Mouse (Mus musculus) heart, postnatal 4 days (tissue): ENCODE results near the gene Atp2b2. TPM values are rescaled to one million over a fixed set of nuclear protein-coding genes. Genes with fewer than 3 reads are reported as not detected.

Source experiments
- DNase-seq: peaks from one replicate; pipeline ENCODE4 v3.0.0; 2021
- microRNA-seq, 2 experiments: library from miRNA; unstranded; fragments of <30 nt; microRNA quantifications; one replicate each; pipeline ENCODE4 v1.2.0; 2021 to 2022
- total RNA-seq, 2 experiments: library from RNA; stranded (reverse); gene quantifications; 2 replicates each; pipeline ENCODE4 v1.2.3; 2021

Gene Atp2b2
- total RNA-seq, 2 experiments from 2014 or later, result 0.88 to 1.2 TPM

DNA sequence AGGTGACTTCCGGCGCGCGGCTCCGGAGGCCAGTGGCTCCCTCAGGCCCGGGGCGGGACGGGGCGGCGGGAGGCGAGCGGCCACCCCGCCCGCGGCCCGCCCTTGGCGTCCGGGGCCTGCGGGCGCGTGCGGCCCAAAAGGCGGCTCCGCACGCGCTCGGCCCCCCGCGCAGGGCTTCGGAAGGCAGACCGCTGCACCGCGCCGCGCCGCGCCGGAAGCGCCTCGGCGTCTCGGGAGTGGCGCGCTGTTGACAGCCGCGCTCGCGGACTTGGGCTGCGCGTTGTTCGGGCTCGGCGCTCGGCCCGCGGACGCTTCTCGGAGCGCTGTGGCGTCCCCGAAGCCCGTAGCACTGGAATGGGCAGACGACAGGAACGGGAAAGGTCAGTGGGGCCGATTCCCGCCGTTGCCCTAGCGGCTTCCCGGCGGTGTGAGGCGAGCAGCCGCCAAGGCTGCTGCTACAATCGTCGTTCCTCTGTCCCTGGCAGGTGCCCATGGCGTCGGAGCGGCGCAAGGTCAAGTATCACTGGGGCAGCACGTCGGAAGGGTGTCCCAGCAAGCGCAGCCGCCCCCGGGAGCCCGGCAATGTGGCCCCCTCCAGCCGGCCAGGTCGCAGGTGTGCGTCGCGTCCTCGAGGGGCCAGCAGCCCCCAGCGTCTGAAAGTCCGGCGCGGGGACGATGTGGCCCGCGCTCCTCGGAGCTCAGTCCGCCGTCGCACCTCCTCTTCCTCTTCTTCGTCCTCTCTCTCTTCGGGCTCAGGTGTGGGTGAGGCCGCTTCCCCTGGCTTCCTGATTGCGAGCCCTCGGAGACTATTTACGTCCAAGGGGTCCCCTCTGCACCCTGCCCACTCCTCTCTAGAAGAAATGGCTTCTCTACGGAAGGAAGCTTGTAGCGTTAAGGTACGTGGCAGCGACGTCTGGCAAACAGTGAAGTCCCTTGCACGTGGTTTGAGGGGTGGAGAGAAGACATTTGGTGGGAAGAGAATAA lies 344.9 kb downstream of the Atp2b2 start:
- DNase-seq, result peak; percentile 48

DNA sequence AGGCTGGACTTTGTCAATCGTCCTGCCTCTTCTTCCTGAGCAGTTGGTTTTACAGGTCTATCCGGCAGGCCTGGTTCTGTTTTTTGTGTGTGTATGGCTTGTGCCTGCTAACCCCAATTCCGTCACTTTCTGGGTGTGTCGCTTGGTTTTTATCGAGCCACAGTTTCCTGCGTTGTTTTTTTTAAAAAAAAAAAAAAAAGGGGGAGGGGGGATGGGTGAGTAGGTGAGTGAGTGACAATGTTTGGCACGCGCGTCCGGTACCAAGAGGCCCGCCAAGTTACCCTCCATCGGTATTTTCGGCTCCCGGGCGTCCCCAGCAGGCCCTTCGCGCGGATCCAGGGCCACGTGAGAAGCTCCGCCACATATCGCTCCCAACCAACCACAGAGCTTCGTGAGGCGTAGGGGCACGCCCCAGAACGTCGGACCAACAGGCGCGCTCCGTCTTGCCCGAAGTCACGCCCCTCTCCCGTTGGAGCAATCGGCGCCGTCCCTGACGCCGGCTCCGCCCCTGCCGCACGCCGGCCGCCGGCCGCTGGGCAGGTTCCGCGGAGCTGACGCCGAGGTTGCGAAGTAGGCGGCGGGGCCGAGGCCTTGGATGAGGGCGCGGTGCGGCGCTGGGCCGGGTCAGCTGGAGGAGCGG lies 345.7 kb downstream of the Atp2b2 start, which contains the start of gene Tatdn2:
TSS of gene Tatdn2 (plus strand) at position 469 of the 640 bp plus-strand sequence.
- DNase-seq, result peak; percentile 96

DNA sequence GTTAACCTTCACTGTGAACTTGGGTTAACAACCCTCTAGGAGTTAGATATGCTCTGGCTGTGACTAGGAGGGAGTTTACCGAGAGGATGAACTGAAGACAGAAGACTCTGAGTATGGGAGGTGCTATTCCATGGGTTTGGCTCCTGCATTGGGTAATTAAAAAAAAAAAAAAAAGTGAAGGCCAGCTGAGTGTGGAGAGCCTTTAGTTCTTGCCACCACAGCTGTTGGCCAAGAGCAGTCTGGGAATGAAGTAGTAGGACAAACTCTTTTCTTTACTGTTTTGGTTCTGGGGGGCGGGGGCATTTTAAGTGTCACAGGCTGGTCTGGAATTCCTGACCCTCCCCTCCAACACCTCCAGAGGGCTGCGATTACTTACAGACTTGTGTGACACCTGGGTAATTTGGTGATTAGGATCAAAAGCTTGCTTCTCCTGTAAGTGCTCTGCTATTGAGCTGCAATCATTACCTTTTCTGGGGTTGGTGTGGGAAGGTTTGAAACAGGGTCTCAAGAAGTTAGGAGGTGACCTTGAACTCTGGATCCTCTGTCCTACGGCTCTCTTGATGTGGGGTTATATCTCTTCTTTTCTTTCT lies 346.6 kb downstream of the Atp2b2 start:
- DNase-seq, result no peak

DNA sequence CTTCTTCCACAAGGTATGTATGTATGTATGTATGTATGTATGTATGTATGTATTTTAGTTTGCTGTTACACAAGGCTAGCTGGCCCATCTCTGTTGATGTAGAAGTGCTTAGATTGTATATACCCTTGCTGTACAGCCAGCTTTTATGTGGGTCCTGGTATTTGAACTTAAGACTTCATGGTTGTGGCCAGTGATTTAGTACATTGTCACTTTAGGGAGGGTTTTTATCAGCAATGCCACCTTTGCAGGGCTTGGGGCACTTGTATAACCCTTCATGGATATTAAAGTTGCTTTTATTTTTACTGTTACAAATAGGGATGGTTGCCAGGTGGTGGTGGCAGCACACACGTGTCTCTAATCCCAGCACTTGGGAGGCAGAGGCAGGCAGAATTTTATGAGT lies 347.2 kb downstream of the Atp2b2 start:
- no peak for DNase-seq

Small RNA genes within 50 kb of the gene (microRNA-seq; reads per million reads assigned to microRNA genes)
- 1.8 to 2.8 reads per million in 2 experiments for gene Mir7042

Other genes with a start within 250 kb of the Atp2b2 start
- gene Slc6a11, start 88.6 kb upstream of the Atp2b2 start, total RNA-seq, result under 1 TPM in 1 of 2 experiments, not detected in 1; 0.07 TPM
- gene Slc6a1, start 240.0 kb upstream of the Atp2b2 start, total RNA-seq, result under 1 TPM; 0.18 to 0.29 TPM